Mouse (Mus musculus) testis, postnatal 10 days (tissue): ENCODE results near the gene Gatad2a.
"Not testable (repeated sequence)": the region's sequence is repeated elsewhere in the genome, so short reads cannot be mapped to it uniquely, and the experiment has no call there.

Experiments
- DNase-seq: peaks from one replicate; pipeline ENCODE4 v3.0.0; 2021; ENCODE audit warnings: low spot score

The Gatad2a gene

DNA sequence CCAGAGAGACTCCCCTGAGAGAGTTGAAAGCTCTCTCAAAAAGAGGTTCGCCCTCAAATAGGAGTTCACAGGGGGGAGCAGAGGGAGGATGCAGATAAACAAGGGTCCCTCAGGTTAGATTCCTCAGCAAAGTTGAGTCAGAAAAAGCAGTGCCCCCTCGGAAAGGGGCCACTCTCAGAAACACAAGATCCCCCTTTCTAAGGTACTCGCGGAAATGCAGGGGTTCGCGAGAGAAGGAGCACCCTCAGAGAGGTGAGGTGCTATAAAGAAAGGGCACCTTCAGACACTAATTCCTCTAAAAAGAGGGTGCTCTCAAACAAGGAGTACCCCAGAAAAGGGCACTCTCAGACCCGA is 785 bp downstream of the Gatad2a start:
- DNase-seq: no peak

DNA sequence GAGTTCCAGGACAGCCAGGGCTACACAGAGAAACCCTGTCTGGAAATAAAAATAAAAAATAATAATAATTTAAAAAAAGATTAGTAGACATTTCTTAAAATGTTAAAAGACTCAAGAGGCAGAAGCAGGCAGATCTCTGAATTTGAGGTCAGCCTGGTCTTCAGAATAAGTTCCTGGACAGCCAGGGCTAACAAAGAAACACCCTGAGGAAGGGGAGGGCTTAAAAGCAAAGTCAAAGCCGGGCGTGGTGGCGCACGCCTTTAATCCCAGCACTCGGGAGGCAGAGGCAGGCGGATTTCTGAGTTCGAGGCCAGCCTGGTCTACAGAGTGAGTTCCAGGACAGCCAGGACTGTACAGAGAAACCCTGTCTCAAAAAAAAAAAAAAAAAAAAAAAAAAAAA is 7.2 kb downstream of the Gatad2a start:
- not testable (repeated sequence) for DNase-seq

DNA sequence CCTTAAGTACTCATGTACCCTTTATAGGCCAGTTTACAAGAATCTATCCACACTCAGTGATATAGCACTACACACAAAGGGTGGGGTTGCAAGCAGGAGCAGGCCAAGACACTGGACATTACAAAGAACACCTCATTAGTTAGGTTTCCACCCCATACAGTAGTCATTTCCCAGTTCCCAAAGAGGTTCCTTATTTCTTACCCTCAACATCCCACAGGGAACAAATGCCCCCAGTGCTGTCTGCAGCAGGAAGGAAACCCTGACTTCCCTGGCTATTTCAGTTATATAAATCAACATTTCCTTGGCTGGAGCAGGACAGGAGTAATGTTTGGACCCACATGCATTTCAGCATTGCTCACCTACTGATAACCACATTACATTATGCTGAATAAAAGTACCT is 8.4 kb downstream of the Gatad2a start:
- no peak for DNase-seq

DNA sequence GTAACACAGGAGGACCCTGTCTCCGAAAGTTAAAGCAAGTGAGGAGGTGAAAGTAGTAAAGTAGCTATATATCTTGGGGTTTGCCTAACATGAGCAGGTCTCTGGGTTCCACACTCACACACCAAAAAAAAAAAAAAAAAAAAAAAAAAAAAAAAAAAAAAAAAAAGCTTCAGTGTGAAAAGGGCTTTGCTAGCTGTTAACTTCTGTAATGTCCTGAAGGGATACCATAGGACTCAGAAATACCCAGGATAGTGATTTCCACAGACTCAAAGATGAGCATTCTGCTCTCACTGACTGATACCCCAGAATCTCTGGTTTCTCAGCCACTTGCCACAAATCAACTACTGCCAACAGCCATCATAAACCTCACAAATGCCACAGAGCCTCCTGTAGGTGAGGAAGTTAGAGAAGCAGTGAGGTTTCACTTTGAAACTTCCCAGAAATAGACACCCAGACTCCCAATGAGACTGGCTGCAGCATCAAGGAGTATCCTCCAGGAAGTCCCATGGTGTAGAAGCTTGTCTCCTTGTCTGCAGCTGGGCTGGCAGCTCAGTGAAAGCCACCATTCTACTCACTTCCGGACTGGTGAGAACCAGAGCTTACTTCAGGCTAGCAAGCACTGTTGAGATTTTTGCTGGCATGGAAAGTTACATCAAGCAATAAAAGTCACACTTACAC is 11.2 kb downstream of the Gatad2a start:
- no peak for DNase-seq

DNA sequence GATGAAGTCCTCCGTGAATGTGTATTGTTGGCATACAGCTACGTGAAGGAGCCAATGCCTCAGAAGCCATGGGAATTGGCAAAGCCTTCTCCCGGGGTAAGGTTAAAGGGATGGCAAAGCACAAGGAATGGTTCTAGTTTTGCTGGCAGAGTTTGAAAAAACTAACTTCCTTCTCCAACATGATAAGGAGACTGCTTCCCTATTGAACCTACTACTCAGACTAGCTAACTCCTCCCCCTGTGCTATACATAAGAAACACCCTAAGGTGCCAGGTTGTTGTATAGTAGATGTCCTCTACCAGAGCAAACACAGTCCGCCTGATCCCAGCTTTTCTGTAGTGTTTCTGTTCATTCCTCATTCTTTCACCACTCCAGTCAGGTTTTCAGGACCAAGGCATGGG is 17.7 kb downstream of the Gatad2a start:
- DNase-seq: no peak

DNA sequence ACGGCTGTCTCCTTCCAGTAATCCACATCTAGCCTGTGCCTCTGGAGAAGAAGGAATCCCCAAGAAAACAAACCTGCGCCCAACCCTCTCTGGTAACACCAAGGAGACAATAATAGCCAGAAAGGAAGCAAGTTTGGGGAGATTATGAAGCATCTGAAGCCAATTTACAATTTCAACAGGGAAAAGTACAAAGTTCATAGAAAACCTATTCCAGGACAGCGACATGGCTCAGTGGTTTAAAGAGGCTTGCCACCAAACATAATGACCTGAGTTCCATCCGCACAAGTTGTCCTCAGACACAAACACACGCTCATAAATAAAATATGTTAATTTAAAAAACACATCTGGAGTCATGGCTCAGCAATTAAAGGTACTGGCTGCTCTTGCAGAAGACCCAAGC is 21.4 kb downstream of the Gatad2a start:
- DNase-seq: no peak

DNA sequence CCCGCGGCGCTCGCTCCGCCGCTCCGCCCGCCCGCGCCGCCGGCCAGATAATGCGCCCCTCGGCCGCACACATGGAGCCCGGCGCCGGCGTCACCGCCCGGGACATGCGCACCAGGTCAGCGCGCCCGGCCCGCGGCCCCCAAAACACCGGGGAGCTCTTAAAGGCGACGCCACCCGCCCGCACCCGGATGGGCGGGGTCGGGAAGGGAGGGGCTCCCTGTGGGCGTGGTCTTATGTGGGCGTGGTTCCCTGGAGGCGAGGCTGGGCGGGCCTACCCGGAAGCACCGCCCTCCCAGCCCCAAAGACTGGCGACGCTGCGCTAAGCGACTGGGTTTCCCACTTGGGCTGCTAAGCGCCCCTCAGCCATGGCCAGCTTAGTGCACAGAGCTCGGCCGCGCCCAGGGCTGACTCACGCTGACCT is 22.0 kb downstream of the Gatad2a start:
- peak; percentile 99 for DNase-seq

DNA sequence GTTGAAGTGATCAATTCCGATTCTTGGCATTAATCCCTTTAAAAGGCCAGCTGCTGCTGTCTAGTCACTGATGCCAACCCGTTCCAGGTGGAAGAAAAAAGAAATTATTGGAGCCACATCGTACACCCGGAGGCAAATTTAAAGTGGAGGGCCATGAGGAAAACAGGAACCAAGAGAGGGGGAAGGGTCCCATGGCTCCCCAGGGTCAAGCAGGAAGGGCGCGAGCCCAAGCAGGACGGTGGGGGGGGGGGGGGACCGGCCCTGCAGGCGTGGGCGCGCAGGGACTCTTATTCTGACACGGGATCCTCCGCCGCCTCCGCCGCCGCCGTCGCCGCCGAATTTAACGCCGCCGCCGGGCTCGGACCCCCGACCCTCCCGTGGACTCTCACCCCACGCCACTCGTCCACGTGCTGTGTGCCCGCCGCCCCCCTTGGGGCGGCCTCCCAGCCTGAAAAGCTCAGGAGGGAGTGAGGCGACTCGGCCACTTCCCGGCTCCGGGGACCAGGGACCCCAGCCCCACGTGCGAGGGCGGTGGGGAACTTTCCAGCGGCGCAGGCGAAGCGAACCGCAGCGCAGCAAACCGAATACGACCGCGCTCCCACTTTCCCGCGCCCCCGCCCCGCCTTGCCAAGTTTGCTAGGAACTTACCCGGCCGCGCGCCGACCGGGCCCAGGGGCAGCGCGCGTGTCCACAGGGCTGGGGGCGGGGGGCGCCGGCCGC is 22.6 kb downstream of the Gatad2a start:
- peak; percentile 78 for DNase-seq

DNA sequence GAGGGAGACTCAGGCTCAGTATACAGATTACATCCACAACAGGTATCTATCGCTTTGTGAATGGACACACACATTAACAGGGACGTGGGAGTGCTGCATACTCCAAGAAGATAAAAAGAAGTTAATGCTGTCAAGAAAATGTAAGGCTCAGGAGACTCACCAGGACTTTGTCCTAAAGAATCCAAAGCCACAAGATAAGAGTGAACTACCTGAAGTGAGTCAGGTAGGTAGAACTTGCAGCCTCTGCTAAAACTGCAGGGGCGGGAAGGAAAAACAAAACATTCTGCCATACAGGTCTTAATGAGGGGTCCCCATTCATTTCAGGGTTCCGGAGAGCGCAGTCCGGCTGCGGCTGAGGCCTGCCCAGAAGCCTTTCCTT is 23.1 kb downstream of the Gatad2a start:
- DNase-seq: no peak

DNA sequence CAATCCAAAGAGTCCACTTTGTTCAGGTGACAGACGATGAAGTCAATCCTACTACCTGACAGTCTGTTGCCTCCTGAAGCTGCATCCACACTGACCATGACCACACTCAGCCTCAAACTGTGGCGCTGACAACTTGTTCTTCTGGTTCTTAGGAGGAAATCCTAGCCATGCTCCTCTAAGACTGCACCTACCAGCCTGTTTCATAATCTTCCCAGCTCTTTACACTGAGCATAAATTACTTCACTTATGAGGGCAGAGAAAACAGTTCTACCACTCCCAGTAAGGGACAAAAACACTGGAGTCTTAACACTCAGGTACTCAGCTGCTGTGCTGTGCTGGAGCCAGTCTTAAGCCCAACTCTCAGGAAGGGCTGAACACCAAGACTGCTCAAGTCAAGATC is 25.3 kb downstream of the Gatad2a start:
- DNase-seq: no peak

DNA sequence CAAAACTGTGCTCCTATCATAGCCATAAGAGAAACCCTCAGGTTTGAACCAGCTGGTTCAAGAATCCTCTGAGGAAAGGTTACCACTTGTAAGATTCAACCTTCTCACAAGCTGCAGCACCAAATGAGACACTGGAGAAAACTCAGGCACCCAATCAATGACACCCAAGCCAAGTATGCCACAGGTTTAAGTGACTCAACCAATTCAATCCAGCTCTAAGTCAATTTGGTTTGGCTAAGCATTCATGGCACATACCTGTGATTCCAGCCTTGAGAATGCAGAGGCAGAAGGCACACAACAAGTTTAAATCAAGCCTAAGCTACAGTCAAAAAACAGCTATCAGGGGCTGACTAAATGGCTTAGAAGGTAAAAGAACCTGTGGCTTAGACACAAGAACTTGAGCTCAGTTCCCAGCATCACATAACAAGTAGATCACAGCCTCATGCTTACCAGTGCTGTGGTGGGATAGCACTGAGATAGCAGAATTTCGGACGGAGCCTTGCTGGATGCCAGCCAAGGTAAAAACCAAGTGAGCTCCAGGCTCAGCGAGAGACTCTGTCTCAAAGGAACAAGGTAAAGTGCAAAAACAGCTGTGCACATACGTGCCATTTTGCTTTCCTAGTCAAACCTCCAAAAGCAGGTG is 28.8 kb downstream of the Gatad2a start:
- no peak for DNase-seq

DNA sequence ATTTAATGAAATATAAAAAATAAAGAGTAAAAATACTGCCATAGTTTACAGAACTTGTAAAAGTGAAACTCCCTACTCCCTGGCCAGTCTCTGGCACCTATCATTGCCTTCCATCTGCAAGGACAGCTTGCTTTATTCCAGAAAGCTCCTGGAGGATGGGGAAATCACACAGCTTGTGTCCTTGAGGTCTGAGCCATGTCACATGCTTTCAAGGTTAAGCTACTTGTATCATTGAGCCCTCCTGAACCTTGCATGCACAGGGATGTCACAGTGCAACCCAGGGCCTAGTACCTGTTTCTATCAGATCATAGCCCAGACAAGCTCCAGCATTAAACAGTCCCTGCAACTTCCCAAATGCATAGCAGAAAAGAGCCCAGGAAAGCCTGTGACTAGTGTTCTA is 36.9 kb downstream of the Gatad2a start:
- no peak for DNase-seq

DNA sequence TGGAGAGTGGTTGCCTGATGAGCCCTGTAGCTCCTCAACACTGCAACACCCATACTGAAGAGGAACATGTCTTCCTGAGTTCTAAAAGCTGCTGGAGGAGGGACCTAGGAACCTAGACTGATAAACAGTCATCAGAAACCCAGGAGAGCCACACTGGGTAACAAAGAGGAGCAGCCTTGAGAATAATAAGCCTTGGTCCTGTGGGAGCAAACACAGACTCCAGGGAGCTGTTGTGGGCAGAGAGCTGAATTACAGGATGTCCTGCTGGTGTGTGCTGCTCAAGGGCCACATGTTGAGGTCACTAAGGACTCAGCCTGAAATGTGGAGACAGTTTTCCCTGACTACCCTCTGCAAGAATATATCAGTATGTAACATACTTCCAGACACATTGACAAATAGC is 38.3 kb downstream of the Gatad2a start:
- no peak for DNase-seq

DNA sequence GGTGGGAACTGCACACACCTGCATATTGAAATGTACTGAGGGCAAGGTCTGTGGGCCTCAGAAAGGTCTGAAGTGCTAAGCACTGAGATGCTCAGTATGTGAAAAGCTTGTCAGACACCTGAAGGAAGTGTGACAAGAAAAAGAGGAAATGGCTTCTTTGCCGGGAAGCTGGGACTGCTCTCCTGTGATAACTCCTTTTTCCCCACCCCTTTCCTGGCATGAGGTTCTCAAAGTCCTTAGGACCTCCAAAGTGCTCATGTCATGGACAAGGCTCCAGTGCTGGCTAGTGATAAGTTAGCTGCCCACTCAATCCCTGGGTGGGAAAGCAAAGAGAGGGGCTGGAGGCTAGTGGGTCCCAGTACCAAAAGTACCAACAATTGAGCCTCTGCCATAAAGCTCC is 38.8 kb downstream of the Gatad2a start:
- no peak for DNase-seq

DNA sequence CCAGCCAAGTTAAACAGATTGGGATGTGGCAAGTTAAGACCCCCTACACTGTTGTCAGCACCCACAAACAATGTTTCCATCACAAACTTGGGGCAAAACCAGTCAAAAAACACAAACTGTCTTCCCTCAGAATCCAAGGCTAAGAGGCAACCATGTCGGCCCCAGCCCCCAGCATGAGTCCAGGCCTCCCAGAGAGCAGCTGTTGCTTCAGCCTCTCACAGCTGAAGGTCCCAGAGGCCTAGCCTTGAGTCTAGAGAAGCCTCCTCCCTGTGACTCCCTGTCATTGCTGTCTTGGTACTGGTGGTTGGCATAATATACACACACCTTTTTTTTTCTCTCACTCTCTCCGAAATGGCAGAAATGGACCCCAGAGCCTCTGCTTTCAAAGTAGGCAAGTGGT is 39.5 kb downstream of the Gatad2a start:
- DNase-seq: no peak

DNA sequence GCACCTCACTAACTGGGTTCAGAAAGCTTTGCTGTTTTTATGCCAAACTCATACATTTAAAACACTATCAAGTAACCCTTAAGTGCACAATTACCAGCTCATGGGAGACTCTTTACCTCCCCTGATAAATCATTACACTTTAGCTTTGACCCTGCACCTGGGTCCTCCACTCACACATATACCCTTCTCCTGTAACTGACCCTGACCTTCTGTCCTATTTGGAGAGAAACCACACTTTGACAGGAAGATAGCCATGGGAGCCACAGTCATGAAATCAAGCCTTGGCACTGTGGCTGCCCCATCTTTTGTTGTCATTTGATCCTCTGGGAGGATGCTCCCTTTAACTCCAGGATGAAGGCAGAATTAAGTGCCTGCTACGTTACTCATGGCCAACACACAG is 41.5 kb downstream of the Gatad2a start:
- no peak for DNase-seq

DNA sequence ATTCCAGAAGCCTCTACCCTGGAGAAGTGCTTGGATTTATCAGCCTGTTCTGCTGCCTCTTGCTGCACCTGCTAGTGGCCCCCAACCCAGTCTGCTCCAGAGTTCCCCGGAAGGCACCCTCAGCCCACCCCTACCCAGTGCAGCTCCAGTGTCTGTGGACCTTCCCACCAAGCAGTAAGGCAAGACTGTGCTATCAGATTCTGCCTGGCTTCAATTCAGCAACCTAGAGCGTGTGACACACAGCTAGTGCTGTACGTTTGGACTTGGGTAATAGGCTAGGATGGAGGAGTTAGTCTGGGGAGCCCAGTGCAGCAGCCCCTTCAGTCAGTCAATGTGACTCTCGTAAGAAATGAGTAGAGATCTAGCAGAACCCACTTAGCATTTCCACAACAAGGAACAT is 42.0 kb downstream of the Gatad2a start:
- DNase-seq: no peak

DNA sequence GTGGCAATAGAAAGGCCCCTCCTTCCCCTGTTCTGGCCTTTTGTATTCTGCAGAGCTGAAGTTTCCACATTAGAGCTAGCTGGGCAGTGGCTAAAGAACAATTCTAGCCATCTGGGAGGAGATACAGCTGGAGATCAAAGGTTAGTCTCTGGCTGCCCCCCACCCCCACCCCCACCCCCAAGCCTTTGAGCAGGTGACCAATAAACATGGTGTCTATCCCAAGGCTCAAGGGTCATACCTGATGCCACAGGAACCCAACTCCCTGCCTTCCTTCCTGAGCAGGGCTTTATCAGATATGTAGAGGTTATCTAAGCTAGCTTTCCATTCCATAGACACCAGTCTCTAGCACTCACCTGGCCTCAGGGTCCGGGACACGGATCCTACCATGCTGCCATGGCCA is 45.9 kb downstream of the Gatad2a start:
- no peak for DNase-seq

DNA sequence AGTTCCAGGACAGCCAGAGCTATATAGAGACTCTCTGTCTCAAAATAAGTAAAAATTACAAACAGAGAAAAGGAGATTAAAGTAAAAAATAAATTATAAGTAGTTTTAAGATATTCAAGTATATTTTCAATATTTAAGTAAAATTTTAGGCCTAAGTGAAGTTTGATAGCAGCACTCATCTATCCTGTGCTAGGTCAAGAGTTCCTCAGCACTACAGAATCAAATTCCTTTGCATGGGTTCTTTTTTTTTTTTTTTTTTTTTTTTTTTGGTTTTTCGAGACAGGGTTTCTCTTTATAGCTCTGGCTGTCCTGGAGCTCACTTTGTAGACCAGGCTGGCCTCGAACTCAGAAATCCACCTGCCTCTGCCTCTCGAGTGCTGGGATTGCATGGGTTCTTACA is 53.7 kb downstream of the Gatad2a start:
- DNase-seq: not testable (repeated sequence)

DNA sequence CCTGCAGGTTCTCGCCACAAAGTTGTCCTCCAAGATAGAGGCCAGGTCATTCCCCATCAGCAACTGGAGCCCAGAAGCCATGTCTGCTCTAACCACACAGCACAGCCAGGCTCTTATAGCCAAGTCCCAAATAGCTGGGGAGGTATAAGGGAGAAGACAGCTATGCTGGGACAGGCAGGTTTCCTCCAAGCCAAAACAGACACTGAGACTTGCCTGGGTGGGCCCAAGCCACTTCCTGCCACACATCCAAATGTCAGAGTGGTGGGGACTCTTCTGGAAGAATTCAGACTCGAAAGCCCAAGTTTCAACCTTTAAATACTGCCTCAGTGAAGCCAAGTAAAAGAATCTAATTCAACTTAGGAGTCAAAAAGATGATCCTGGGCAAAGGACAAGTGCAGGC is 55.8 kb downstream of the Gatad2a start:
- DNase-seq: no peak

DNA sequence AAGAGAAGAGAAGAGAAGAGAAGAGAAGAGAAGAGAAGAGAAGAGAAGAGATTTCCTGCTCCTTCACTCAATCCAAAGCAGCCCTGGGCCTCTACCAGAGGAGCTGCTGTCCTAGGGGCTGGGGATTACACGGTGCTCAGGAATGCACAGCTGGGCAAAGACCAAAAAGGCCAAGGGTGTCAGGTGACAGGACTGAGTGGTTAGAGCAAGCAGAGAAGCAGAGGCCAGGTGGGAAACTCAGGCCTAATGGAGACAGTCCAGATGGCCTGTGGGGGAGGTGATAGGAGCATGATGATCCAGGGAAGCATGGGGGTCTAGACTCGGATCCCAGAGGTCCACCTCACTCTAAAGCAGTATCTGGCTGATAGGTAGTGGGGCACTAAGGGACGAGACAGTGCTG is 56.6 kb downstream of the Gatad2a start:
- no peak for DNase-seq

DNA sequence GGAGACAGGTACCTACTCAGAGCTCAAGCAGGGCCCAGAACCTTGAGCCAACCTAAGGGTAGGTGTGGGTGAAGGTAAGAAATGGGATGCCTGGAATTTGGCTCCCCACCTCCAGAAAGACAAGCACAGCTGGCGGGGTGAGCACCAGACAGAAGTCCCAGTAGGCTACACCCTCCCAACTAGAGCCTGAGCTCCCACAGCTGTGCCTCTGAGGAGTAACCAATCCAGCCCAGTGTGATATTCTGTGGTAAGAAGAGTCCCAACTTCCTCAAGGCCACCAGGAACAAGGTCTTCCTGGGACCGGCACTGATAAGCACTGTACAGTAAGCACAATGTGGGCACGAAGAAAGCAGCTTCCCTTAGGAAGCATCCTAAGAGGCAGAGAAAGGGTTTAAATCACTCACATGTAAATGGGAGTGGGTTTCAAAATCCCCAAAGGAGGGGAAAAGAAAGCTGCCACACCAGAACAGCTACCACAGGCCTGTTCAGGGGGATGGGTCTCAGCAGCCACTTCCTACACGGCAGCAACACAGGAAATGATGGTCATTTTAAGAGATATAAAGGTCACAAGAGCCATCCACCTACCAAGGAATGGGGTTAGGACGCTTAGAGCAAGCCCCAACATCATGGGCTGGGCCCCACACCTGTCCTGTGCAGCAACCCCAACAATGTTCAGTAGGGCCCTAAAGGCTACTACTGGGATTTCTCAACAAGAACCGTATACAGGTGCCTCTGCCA is 57.8 kb downstream of the Gatad2a start:
- no peak for DNase-seq

DNA sequence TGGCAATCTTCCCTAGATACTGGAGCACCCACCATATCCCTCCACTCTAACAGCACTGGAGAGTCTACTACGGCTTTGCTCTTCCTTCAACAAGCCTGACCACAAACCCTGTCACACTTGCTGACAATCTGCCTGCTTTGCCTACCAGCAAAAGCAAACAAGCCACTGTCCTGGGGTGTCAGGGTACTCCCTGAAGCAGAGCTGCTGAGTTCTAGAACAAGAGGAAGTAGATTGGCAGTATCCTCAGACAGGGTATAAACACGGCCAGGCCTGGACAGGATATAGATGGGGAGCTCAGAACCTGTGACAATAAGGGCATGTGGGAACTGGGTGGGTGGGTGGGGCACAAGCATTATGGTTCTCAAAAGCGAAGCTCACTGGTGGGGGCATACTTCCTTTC is 58.7 kb downstream of the Gatad2a start:
- no peak for DNase-seq
